Mouse (Mus musculus) stomach, postnatal 0 days (tissue): Measurements from ENCODE around the gene Car5a.

Experiments
- CTCF ChIP-seq: IDR thresholded peaks from 2 replicates; pipeline ENCODE4 v1.5.1; 2016; ENCODE audit warnings: antibody characterized with exemption, low read depth, mild to moderate bottlenecking, moderate library complexity
- EP300 ChIP-seq: optimal IDR thresholded peaks from 2 replicates; pipeline ENCODE3; 2016; ENCODE audit warnings: antibody characterized with exemption

DNA sequence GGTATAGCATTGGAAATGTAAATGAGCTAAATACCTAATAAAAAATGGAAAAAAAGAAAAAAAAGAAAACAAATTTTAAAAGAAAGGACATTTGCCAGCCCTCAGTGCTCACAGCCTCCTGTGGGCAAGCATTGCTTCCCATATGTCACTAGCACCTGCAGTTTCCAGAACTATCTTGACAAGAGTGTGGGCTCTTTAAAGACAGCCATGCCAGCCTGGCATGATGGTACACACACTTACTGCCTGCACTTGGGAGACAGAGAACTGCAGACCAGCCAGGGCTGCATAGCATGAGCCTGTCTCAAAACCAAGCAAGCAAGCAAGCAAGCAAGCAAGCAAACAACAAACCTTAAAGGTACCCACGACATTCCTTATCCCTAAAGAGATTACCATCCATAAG lies 39.3 kb downstream of the Car5a start:
- TF ChIP-seq CTCF (no peak), EP300 (no peak)
